Mouse (Mus musculus) stomach, embryonic 16.5 days (tissue): ENCODE results near the gene Dnah3. TPM values are rescaled to one million over a fixed set of nuclear protein-coding genes. Genes with fewer than 3 reads are reported as not detected.
A peak's percentile ranks its signal among the peaks of the same experiment; 100 is the strongest.

Experiments
- ATAC-seq: fragments of 200-750 bp; cut with Nextera tagmentation; 2 replicates; pipeline ENCODE4 v1.8.0; 2017; ENCODE audit warnings: moderate number of reproducible peaks, moderate TSS enrichment; ENCODE audit not compliant: insufficient read depth, low FRiP score
- H3K27ac ChIP-seq: fragments of 300-500 bp; sonication (generic); 2 replicates; pipeline ENCODE4 v1.5.1; 2014; ENCODE audit warnings: low read length
- H3K27me3 ChIP-seq: fragments of 300-500 bp; sonication (generic); 2 replicates; pipeline ENCODE4 v1.6.1; 2014; ENCODE audit warnings: low read length, control low read depth, mixed read lengths; ENCODE audit not compliant: control insufficient read depth, insufficient read depth
- H3K36me3 ChIP-seq: fragments of 300-500 bp; sonication (generic); 2 replicates; pipeline ENCODE4 v1.6.1; 2014; ENCODE audit warnings: low read length; ENCODE audit not compliant: control insufficient read depth, insufficient read depth
- H3K4me1 ChIP-seq: fragments of 300-500 bp; sonication (generic); 2 replicates; pipeline ENCODE4 v1.6.1; 2014; ENCODE audit warnings: low read length, control low read depth, mixed read lengths; ENCODE audit not compliant: control insufficient read depth, insufficient read depth
- H3K4me2 ChIP-seq: fragments of 300-500 bp; sonication (generic); 2 replicates; pipeline ENCODE4 v1.6.1; 2014; ENCODE audit warnings: low read depth, low read length, mixed read lengths
- H3K4me3 ChIP-seq: fragments of 300-500 bp; sonication (generic); replicated peaks from 2 replicates; pipeline ENCODE4 v1.5.1; 2014; ENCODE audit warnings: mild to moderate bottlenecking, low read length
- H3K9ac ChIP-seq: fragments of 300-500 bp; sonication (generic); 2 replicates; pipeline ENCODE4 v1.6.1; 2014; ENCODE audit warnings: low read length
- H3K9me3 ChIP-seq: fragments of 300-500 bp; sonication (generic); replicated peaks from 2 replicates; pipeline ENCODE4 v1.6.1; 2016; ENCODE audit warnings: low read length, control low read depth; ENCODE audit not compliant: control insufficient read depth
- WGBS: fragments of 180-500 bp; shearing (Covaris S2); extraction: QIAGEN DNeasy Blood & Tissue Kit; methylation state at CpG from one replicate; pipeline ENCODE4 v1.1.7; 2014; 5-methylcytosine and 5-hydroxymethylcytosine counted together
- polyA plus RNA-seq: library from polyadenylated mRNA; unstranded; fragments of >200 nt; fragmentation: Nextera tagmentation; extraction: Ambion mirVana; gene quantifications from 2 replicates; pipeline ENCODE4 v1.2.1, GENCODE M21; 2015

Gene Dnah3
- polyA plus RNA-seq, 1 experiment from 2014 or later, result not detected

DNA sequence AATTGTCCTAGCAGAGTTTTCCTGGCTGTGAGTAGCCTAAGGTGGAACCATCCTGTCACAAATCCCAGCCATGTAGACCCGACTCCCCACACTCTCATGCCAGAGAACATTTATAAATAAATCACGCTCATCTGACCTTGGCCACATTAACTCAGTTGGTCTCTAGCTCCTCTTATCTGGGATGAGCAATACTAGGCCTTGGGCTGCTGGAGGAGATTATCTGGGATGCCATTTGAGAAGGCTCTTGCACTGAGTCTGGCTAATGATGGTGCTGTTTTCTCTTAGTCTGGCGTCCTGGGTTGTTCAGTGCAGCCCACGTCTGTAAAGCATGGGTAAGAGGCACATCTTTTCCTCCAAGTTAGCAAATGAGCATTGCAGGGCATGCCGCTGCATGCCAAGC is 14.6 kb upstream of the Dnah3 start:
- Histone ChIP-seq H3K27ac (no peak overlapping the region), H3K4me2 (no peak overlapping the region), H3K9me3 (no peaks in the 10 kb centered on the region), H3K4me1 (no peaks in the 10 kb centered on the region), H3K36me3 (no peaks in the 10 kb centered on the region; the same call in 1 of the 2 replicates), H3K9ac (no peak overlapping the region), H3K4me3 (no peak overlapping the region), H3K27me3 (no peaks in the 10 kb centered on the region)
- WGBS, result 78% methylated on average over 5 of the region's 5 CpGs
- no peak for ATAC-seq

DNA sequence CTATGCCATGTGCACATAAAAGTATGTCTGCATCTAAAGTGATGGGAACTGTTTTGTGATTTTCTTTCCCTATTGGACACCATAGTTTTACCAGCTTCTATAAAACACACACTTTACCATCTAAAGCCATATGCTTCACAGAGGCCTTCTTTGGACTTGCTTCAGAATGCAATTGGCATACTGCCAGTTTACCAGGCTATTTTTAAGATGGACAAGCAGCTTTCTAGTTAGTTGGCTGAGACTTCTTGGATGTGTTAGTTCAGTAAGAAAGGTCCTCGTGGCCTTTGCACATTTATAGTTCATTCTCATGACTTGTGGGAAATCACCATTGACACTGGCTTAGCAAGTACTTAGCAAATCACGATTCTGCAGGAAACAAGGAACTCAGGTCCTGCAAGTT is 11.3 kb upstream of the Dnah3 start:
- peaks cover 6% of the 10 kb centered on the region; the same call in 1 of the 2 replicates for H3K4me1 ChIP-seq
- H3K9me3 ChIP-seq, result no peaks in the 10 kb centered on the region
- ATAC-seq, result no peak
- no peak overlapping the region for H3K4me2 ChIP-seq
- no peak overlapping the region for H3K27ac ChIP-seq
- WGBS, result 29% methylated on average over 2 of the region's 2 CpGs
- no peaks in the 10 kb centered on the region; the same call in 1 of the 2 replicates for H3K36me3 ChIP-seq
- no peak overlapping the region for H3K9ac ChIP-seq
- no peaks in the 10 kb centered on the region for H3K27me3 ChIP-seq
- no peak overlapping the region for H3K4me3 ChIP-seq

DNA sequence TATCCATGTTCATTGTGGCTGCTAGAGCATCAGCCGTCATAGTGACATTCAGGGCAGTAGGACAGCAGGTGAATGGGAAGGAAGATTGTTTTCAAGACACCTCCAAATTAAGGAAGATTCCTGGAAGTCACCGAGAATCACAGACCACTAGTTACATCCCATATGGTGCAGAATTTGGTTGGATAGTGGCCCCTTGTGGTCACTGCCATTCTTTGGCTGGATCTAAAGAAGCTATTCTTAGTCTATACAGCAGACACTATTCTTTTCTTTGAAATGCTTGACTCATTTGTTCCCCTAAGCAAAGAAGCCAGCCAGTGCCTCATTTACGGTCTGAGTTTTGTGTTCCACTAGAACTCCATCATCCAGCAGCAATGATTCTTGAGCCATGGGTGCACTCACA is 9.9 kb upstream of the Dnah3 start:
- H3K9ac ChIP-seq, result no peak overlapping the region
- no peaks in the 10 kb centered on the region; the same call in 1 of the 2 replicates for H3K36me3 ChIP-seq
- peaks cover 6% of the 10 kb centered on the region; the same call in 1 of the 2 replicates for H3K4me1 ChIP-seq
- ATAC-seq, result no peak
- WGBS, result 66% methylated on average over 3 of the region's 3 CpGs
- no peak overlapping the region for H3K4me3 ChIP-seq
- no peaks in the 10 kb centered on the region for H3K27me3 ChIP-seq
- no peaks in the 10 kb centered on the region for H3K9me3 ChIP-seq
- H3K27ac ChIP-seq, result no peak overlapping the region
- H3K4me2 ChIP-seq, result no peak overlapping the region

DNA sequence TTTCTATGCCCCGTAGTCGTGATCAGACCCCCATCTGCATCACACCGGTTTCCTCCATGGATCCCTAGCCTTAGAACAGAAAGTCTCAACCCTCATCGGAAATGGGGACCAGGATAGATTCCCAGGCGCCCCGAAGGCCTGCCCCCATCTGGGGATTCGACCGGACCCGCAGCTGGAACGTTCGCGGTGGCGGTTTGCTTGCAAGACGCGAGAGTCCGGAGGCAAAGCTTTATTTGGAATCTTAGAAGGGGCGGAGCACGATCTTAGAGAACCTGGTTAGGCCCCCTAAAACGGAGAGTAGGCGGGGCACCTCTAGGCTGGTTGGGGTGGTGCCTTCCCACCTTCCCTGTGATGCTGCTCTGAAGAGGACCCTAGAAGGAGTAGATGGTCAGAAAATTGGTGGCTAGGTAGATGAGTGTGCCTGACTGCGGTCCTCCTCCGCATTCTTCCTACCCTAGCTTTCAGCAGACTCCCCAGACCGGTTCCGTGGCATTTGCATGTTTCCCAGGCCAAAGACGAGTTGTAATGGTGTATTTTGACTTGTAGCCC is 8.0 kb upstream of the Dnah3 start:
- H3K36me3 ChIP-seq, result no peaks in the 10 kb centered on the region; the same call in 1 of the 2 replicates
- H3K27me3 ChIP-seq, result no peaks in the 10 kb centered on the region
- WGBS, result 3% methylated on average over 25 of the region's 25 CpGs
- H3K27ac ChIP-seq, result peak overlapping the region; percentile 83; the same call in 1 of the 2 replicates
- H3K4me2 ChIP-seq, result peak overlapping the region; percentile 80
- peak; percentile 38 for ATAC-seq
- H3K9ac ChIP-seq, result peak overlapping the region; percentile 88
- H3K4me3 ChIP-seq, result peak overlapping the region; percentile 86
- peaks cover 6% of the 10 kb centered on the region; the same call in 1 of the 2 replicates for H3K4me1 ChIP-seq
- no peaks in the 10 kb centered on the region for H3K9me3 ChIP-seq

DNA sequence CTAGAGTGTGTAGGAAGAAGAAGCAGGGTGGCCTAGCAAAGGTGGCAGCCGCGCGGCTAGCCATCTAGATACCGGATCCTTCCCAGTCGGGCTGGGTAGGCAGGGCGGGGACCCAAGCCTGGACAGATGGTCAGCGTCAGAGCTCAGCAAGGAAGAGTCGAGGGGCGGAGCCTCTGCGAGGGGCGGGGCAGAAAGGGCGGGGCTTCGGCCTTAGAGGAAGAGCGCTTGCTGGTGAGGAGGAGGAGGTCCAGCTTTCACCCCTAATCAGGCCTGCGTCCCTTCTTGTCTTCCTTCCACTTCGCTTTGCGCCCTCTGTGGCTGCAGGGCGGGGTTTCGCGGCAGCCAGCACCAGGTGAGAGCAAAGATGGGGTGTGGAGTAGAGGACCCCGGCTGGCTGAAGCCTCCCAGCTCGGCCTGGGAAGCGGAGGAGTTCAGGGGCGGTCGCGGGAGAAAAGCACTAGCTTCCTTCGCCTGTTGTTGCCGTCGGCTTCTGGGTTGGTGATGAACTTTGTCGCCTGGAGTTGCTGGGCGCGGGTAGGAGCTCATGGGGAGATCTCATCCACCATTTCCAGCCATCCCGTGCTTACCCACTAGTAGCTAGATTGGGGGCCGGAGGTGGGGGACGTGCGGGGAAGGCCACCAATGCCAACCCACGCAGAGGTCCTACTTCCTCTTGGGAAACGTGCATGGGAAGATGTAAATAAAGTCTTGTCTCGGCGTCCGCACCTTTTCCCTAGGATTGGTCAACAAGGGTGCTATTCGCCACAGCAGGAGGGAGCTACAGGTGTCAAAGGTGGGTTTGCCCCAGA is 7.3 kb upstream of the Dnah3 start, which contains the start of gene Tmem159:
Gene Tmem159 (plus strand): TSS at position 190 of the 809 bp plus-strand sequence.
- H3K27me3 ChIP-seq, result no peaks in the 10 kb centered on the region
- no peaks in the 10 kb centered on the region; the same call in 1 of the 2 replicates for H3K36me3 ChIP-seq
- H3K9ac ChIP-seq, result peak within 1 kb of the TSS; percentile 88
- peaks cover 6% of the 10 kb centered on the region; the same call in 1 of the 2 replicates for H3K4me1 ChIP-seq
- H3K4me3 ChIP-seq, result peak within 1 kb of the TSS; percentile 86
- peak within 1 kb of the TSS; percentile 80 for H3K4me2 ChIP-seq
- peak; percentile 94 for ATAC-seq
- under 1% methylated on average over 42 of the region's 42 CpGs for WGBS
- H3K27ac ChIP-seq, result peak within 1 kb of the TSS; percentile 83
- H3K9me3 ChIP-seq, result no peaks in the 10 kb centered on the region

DNA sequence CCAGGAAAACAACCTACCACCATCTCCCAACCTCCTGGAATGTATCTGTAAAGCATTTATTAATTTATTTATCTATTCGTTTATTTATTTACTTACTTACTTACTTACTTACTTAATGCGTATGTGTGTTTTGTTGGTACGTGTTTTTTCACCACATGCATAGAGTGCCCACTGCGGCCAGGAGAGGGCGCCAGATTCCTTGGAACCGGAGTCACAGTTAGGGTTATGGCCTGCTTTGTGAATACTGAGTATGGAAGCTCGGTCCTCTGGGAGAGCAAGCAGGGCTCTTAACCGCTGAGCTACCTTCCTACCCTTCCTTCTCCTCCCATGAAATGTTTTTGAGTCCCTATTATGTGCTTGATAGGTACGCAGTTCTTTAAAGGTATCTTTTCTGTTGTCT is 3.3 kb upstream of the Dnah3 start:
- no peaks in the 10 kb centered on the region for H3K36me3 ChIP-seq
- no peaks in the 10 kb centered on the region for H3K9me3 ChIP-seq
- no peaks in the 10 kb centered on the region for H3K27me3 ChIP-seq
- no peak overlapping the region for H3K4me2 ChIP-seq
- H3K4me1 ChIP-seq, result peaks cover 4% of the 10 kb centered on the region; the same call in 1 of the 2 replicates
- H3K27ac ChIP-seq, result no peak overlapping the region
- WGBS, result 23% methylated on average over 9 of the region's 9 CpGs
- no peak overlapping the region for H3K4me3 ChIP-seq
- no peak for ATAC-seq
- no peak overlapping the region for H3K9ac ChIP-seq

DNA sequence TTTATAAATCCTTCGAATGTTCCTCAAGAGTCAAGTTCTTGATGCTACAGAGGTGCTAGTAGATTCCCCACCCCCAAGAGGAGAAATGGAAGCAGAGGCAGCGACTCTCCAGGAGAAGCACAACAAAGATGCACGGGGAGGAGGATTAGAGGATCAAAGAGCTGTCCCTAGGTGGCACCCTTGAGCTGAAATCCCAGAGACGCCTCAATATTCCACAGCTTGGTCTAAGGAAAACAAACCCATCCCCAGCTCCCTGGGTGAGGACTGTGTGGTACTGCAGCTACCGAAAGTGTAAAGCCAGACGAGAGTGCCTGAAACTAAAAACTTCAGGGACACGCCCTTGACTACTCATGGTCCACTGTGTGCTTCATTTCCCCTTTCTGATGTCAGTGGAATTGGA is 2.8 kb upstream of the Dnah3 start:
- WGBS, result 4% methylated on average over 7 of the region's 7 CpGs
- H3K9me3 ChIP-seq, result no peaks in the 10 kb centered on the region
- H3K9ac ChIP-seq, result no peak overlapping the region
- H3K36me3 ChIP-seq, result no peaks in the 10 kb centered on the region
- H3K4me3 ChIP-seq, result no peak overlapping the region
- ATAC-seq, result no peak
- H3K27ac ChIP-seq, result no peak overlapping the region
- H3K4me2 ChIP-seq, result no peak overlapping the region
- no peaks in the 10 kb centered on the region for H3K4me1 ChIP-seq
- no peaks in the 10 kb centered on the region for H3K27me3 ChIP-seq

DNA sequence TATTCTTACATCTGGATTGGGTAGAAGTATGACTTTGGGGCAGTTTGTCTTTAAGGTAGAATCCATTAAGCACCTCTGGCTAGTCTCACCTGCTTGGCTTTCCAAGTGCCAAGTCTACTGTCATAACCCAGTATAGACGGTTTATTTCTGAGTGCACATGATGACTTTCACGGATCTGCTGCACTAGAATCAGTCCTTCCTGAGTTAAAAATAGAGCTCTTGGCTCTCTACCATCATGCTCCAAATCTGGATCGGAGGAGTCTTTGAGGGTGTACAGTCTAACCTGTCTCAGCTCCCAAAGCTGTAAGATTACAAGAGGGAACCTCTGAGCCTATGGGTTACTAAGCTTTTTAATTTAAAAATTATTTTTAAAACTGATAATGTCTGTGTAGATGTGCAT is 864 bp downstream of the Dnah3 start:
- Histone ChIP-seq H3K36me3 (no peaks in the 10 kb centered on the region), H3K9me3 (no peaks in the 10 kb centered on the region), H3K27ac (no peak overlapping the region), H3K9ac (no peak overlapping the region), H3K27me3 (no peaks in the 10 kb centered on the region), H3K4me3 (no peak overlapping the region), H3K4me2 (no peak overlapping the region), H3K4me1 (no peaks in the 10 kb centered on the region)
- no peak for ATAC-seq
- 67% methylated on average over 3 of the region's 3 CpGs for WGBS

DNA sequence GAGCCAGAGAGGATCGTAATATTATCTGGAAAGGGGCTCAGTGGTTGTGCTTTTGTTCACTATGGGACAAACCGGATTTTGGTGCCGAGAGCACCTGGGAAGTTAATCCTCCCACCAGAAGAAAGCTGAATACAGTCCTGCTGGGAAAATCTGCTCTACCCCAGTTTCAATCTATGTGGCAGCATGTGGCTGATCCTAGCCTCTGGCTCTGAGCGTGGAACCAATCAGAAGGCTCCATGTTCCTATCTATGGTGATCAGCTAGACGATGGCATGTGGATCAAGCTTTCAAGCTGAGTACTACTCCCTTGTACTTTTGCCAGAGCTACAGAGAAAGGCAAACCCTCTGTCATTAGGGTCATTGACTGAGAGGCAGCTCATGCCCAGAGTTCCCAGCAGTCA is 2.0 kb downstream of the Dnah3 start:
- H3K4me1 ChIP-seq, result no peaks in the 10 kb centered on the region
- WGBS, result 56% methylated on average over 5 of the region's 5 CpGs
- no peak overlapping the region for H3K27ac ChIP-seq
- no peaks in the 10 kb centered on the region for H3K9me3 ChIP-seq
- no peak overlapping the region for H3K9ac ChIP-seq
- no peak overlapping the region for H3K4me2 ChIP-seq
- no peak overlapping the region for H3K4me3 ChIP-seq
- no peak for ATAC-seq
- no peaks in the 10 kb centered on the region for H3K27me3 ChIP-seq
- no peaks in the 10 kb centered on the region for H3K36me3 ChIP-seq
